Mouse (Mus musculus): ENCODE results near the gene Gtsf2.

- TF ChIP-seq EP300 (IDR thresholded peaks at IDR 0.05; ENCODE audit: low read depth) (no peak), CTCF (IDR thresholded peaks at IDR 0.05; ENCODE audit: low read depth) (no peak)
Measured at GRCm38 (mm10) chr15:103453551-103454218, 5.4 kb upstream of the Gtsf2 start, which contains the start of gene Nckap1l.
